Mouse (Mus musculus) embryonic facial prominence, embryonic 14.5 days (tissue): ENCODE results near the gene Prrt4. TPM values are rescaled to one million over a fixed set of nuclear protein-coding genes. Genes with fewer than 3 reads are reported as not detected.

Source experiments
- ATAC-seq: fragments of 200-750 bp; cut with Nextera tagmentation; 2 replicates; pipeline ENCODE4 v1.8.0; 2017; ENCODE audit warnings: low read depth, moderate number of reproducible peaks, moderate TSS enrichment
- DNase-seq: peaks from one replicate; pipeline ENCODE4 v3.0.0-alpha.2; 2015; ENCODE audit warnings: low spot score
- H3K27ac ChIP-seq: fragments of 300-500 bp; sonication (generic); replicated peaks from 2 replicates; pipeline ENCODE4 v1.5.1; 2014; ENCODE audit warnings: low read depth, mild to moderate bottlenecking, low read length, moderate library complexity
- H3K27me3 ChIP-seq: fragments of 300-500 bp; sonication (generic); replicated peaks from 2 replicates; pipeline ENCODE4 v1.6.1; 2014; ENCODE audit warnings: low read length; ENCODE audit not compliant: control insufficient read depth, insufficient read depth
- H3K36me3 ChIP-seq: fragments of 300-500 bp; sonication (generic); 2 replicates; pipeline ENCODE4 v1.6.1; 2014; ENCODE audit warnings: low read length, mixed read lengths; ENCODE audit not compliant: control insufficient read depth, insufficient read depth
- H3K4me1 ChIP-seq: fragments of 300-500 bp; sonication (generic); 2 replicates; pipeline ENCODE4 v1.6.1; 2014; ENCODE audit warnings: antibody characterized with exemption, low read length; ENCODE audit not compliant: control insufficient read depth, insufficient read depth
- H3K4me2 ChIP-seq: fragments of 300-500 bp; sonication (generic); 2 replicates; pipeline ENCODE4 v1.6.1; 2014; ENCODE audit warnings: low read depth, mild to moderate bottlenecking, low read length, moderate library complexity, mixed read lengths
- H3K4me3 ChIP-seq: fragments of 300-500 bp; sonication (generic); 2 replicates; pipeline ENCODE4 v1.5.1; 2014; ENCODE audit warnings: low read depth, mild to moderate bottlenecking, low read length
- H3K9ac ChIP-seq: fragments of 300-500 bp; sonication (generic); 2 replicates; pipeline ENCODE4 v1.6.1; 2014; ENCODE audit warnings: low read depth, mild to moderate bottlenecking, low read length, moderate library complexity, mixed read lengths
- H3K9me3 ChIP-seq: fragments of 300-500 bp; sonication (generic); 2 replicates; pipeline ENCODE4 v1.6.1; 2016; ENCODE audit warnings: low read length; ENCODE audit not compliant: control insufficient read depth
- WGBS: fragments of 180-500 bp; shearing (Covaris S2); extraction: QIAGEN DNeasy Blood & Tissue Kit; methylation state at CpG from one replicate; pipeline ENCODE4 v1.1.7; 2014; 5-methylcytosine and 5-hydroxymethylcytosine counted together
- microRNA-seq: library from miRNA; unstranded; fragments of <30 nt; microRNA quantifications from one replicate; pipeline ENCODE4, GENCODE M21; 2016; ENCODE audit warnings: borderline number of aligned reads
- polyA plus RNA-seq: library from polyadenylated mRNA; unstranded; fragments of >200 nt; fragmentation: Nextera tagmentation; extraction: Ambion mirVana; gene quantifications from 2 replicates; pipeline ENCODE4 v1.2.1, GENCODE M21; 2014

Prrt4 gene
- polyA plus RNA-seq, 1 experiment from 2014 or later, result 0.82 TPM

GRCm38 (mm10) chr6:29126878-29127426 is 52.4 kb downstream of the Prrt4 start:
- Histone ChIP-seq H3K4me1 (no peaks in the 10 kb centered on the region), H3K27ac (no peak overlapping the region), H3K9ac (no peak overlapping the region), H3K36me3 (peaks cover 77% of the 10 kb centered on the region), H3K9me3 (no peaks in the 10 kb centered on the region), H3K4me3 (no peak overlapping the region), H3K27me3 (no peaks in the 10 kb centered on the region), H3K4me2 (no peak overlapping the region)
- WGBS, result 84% methylated on average over 7 of the region's 7 CpGs
- DNase-seq, result no peak
- no peak for ATAC-seq

GRCm38 (mm10) chr6:29119990-29120389 is 59.4 kb downstream of the Prrt4 start:
- DNase-seq (no peak), ATAC-seq (no peak)
- Histone ChIP-seq H3K4me1 (no peaks in the 10 kb centered on the region), H3K9ac (no peak overlapping the region), H3K36me3 (peaks cover 12% of the 10 kb centered on the region), H3K27me3 (no peaks in the 10 kb centered on the region), H3K4me3 (no peak overlapping the region), H3K27ac (no peak overlapping the region), H3K4me2 (no peak overlapping the region), H3K9me3 (no peaks in the 10 kb centered on the region)
- WGBS, result 92% methylated on average over 13 of the region's 13 CpGs

Small RNAs within 50 kb of the gene (microRNA-seq; reads per million reads assigned to microRNA genes)
- gene Gm24303, result not detected

Other genes starting within 250 kb of the Prrt4 start
- 0.18 TPM in 1 of 2 replicates, not detected in the other for gene Lep, start 119.4 kb downstream of the Prrt4 start, polyA plus RNA-seq
- 35.9 and 39.5 TPM in 2 replicates for gene Rbm28, start 14.6 kb downstream of the Prrt4 start, polyA plus RNA-seq
- gene Impdh1, start 36.8 kb upstream of the Prrt4 start, polyA plus RNA-seq, result 47.1 and 50.7 TPM in 2 replicates
- gene Hilpda, start 92.9 kb upstream of the Prrt4 start, polyA plus RNA-seq, result 44.1 and 46.5 TPM in 2 replicates
- 0.61 and 0.81 TPM in 2 replicates for gene Fam71f2, start 100.0 kb upstream of the Prrt4 start, polyA plus RNA-seq
- gene Fam71f1, start 139.6 kb upstream of the Prrt4 start, polyA plus RNA-seq, result 0.17 and 0.42 TPM in 2 replicates
- 575 and 595 TPM in 2 replicates for gene Calu, start 168.5 kb upstream of the Prrt4 start, polyA plus RNA-seq
- gene Opn1sw, start 208.9 kb upstream of the Prrt4 start, polyA plus RNA-seq, result 0.96 and 1.3 TPM in 2 replicates
- gene Ccdc136, start 216.7 kb upstream of the Prrt4 start, polyA plus RNA-seq, result 19.5 and 21.3 TPM in 2 replicates